Comparison of ENCODE assay signal across 11 mouse cellular contexts in the genomic region with DNA sequence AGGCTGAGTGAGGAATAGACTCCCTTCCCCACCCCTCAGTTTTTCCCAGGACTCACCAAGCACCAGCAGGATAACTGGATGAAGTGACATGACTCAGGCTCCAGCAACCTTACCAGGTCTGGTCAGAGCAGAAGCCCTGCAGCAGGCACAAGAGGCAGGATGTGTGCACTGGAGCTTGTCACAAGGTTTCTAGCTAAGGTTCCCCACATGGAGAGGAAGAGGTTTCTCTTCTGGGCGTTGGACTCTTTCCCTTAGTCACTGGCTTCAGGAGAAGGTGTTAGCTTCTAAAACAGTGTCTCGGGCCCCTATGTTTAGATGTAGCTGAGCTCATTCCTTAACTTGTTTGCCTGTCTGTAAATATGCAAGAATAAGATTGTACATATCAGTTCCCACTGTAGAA. TPM values are rescaled to one million over a fixed set of nuclear protein-coding genes. Genes with fewer than 3 reads are reported as not detected.
A peak's percentile ranks its signal among the peaks of the same experiment; 100 is the strongest.
DNase-seq lines count a peak whose midpoint lies in the region; ATAC-seq and TF ChIP-seq lines count a peak whose summit lies in the region.
"Had no signal": no experiment of that assay in that cellular context is flagged by ENCODE, and none has a peak within 500 bp of the region (broad histone marks: within the 10 kb centered on the region; RNA-seq: fewer than 3 reads in every experiment).

TSS of gene Lair1 (minus strand) at position 192 of the 400 bp plus-strand sequence.

- ATAC-seq in frontal cortex, adult (ENCODE audit: low TSS enrichment), result peak; percentile 67; the same call in 1 of the 2 replicates
- ATAC-seq in neutrophil, adult 5-6 weeks (ENCODE audit: extremely low read depth, insufficient number of reproducible peaks, low FRiP score, poor library complexity, severe bottlenecking), result peak; percentile 64
- ATAC-seq in intestine, embryonic 15.5 days, result no peak
- ATAC-seq in midbrain, embryonic 15.5 days (replicated peaks), result no peak

- DNase-seq in frontal cortex, postnatal 14 days (ENCODE audit: low spot score in 2 of 2), result no peak
- peak; percentile 41 for DNase-seq in CH12.LX (ENCODE audit: extremely low read depth)
- DNase-seq in induced T-regulatory cell, adult 2 months (ENCODE audit: low read depth), result peak; percentile 66
- DNase-seq in yolk sac, embryonic 10.5 days (ENCODE audit: low spot score), result no peak
- DNase-seq: cerebellum, adult 11-12 months had no signal

- in situ Hi-C loops in CH12.LX (cut with MboI; ENCODE audit: low pct_ligation_motif_present, low pct_unique_long_range_greater_than_20kb, low sequenced_read_pairs), result no loop called here

- no peak within 1 kb of the TSS; the same call in 1 of the 2 replicates for H3K4me2 ChIP-seq in CH12.LX (ENCODE audit: insufficient read depth, low read depth, poor library complexity, severe bottlenecking)
- no peak within 1 kb of the TSS for H3K4me2 ChIP-seq in intestine, embryonic 15.5 days (replicated peaks)
- no peak within 1 kb of the TSS for H3K4me2 ChIP-seq in midbrain, embryonic 15.5 days
- H3K4me2 ChIP-seq: kidney, embryonic 15.5 days; neural tube, embryonic 12.5 days had no signal

- H3K36me3 ChIP-seq in CH12.LX (replicated peaks in 1 of 2; ENCODE audit: control insufficient read depth in 1 of 2, insufficient read depth in 1 of 2, low read length in 1 of 2), result no peaks in the 10 kb centered on the region
- H3K36me3 ChIP-seq in intestine, embryonic 15.5 days, result no peaks in the 10 kb centered on the region
- no peaks in the 10 kb centered on the region for H3K36me3 ChIP-seq in midbrain, embryonic 15.5 days (replicated peaks)
- H3K36me3 ChIP-seq: kidney, embryonic 15.5 days; neural tube, embryonic 12.5 days had no signal

- TF ChIP-seq EP300 in CH12.LX (IDR thresholded peaks at IDR 0.05; ENCODE audit: low read length), result no peak

- TF ChIP-seq RAD21 in CH12.LX (IDR thresholded peaks at IDR 0.05; ENCODE audit: low read depth, low read length), result no peak

- no peak for TF ChIP-seq POLR2A in CH12.LX (IDR thresholded peaks at IDR 0.05; ENCODE audit: low read depth, low read length)

- H3K9me3 ChIP-seq in CH12.LX (replicated peaks; ENCODE audit: low read length), result no peaks in the 10 kb centered on the region
- no peaks in the 10 kb centered on the region for H3K9me3 ChIP-seq in intestine, embryonic 15.5 days
- no peaks in the 10 kb centered on the region for H3K9me3 ChIP-seq in midbrain, embryonic 15.5 days
- H3K9me3 ChIP-seq: kidney, embryonic 15.5 days; neural tube, embryonic 12.5 days had no signal

- no peaks in the 10 kb centered on the region for H3K27me3 ChIP-seq in CH12.LX (replicated peaks)
- no peaks in the 10 kb centered on the region for H3K27me3 ChIP-seq in intestine, embryonic 15.5 days (replicated peaks)
- H3K27me3 ChIP-seq in midbrain, embryonic 15.5 days (replicated peaks), result no peaks in the 10 kb centered on the region
- H3K27me3 ChIP-seq: kidney, embryonic 15.5 days; neural tube, embryonic 12.5 days had no signal

- WGBS in intestine, embryonic 15.5 days, result 62% methylated on average over 2 of the region's 2 CpGs
- 75% methylated on average over 2 of the region's 2 CpGs for WGBS in midbrain, embryonic 15.5 days

- H3K27ac ChIP-seq in CH12.LX (ENCODE audit: insufficient read depth, low read depth), result no peak within 1 kb of the TSS
- no peak within 1 kb of the TSS for H3K27ac ChIP-seq in intestine, embryonic 15.5 days
- H3K27ac ChIP-seq in midbrain, embryonic 15.5 days, result no peak within 1 kb of the TSS
- H3K27ac ChIP-seq: kidney, embryonic 15.5 days; neural tube, embryonic 12.5 days had no signal

- dilution Hi-C loops in CH12.LX (cut with MboI; ENCODE audit: extremely low pct_ligation_motif_present, extremely low pct_unique_long_range_greater_than_20kb, low sequenced_read_pairs), result no loop called here

- no peaks in the 10 kb centered on the region for H3K79me2 ChIP-seq in CH12.LX (replicated peaks; ENCODE audit: control insufficient read depth, extremely low read depth, insufficient read depth, poor library complexity, severe bottlenecking)

- peaks cover 6 to 21% of the 10 kb centered on the region in 2 experiments; a peak in 3 of 4 replicates for H3K4me1 ChIP-seq in CH12.LX (ENCODE audit: control insufficient read depth in 1 of 2, insufficient read depth in 2 of 2)
- H3K4me1 ChIP-seq in intestine, embryonic 15.5 days (replicated peaks), result no peaks in the 10 kb centered on the region
- no peaks in the 10 kb centered on the region for H3K4me1 ChIP-seq in midbrain, embryonic 15.5 days
- H3K4me1 ChIP-seq: kidney, embryonic 15.5 days; neural tube, embryonic 12.5 days had no signal

- no peak within 1 kb of the TSS for H3K9ac ChIP-seq in CH12.LX (ENCODE audit: insufficient read depth, low read depth)
- H3K9ac ChIP-seq in intestine, embryonic 15.5 days, result no peak within 1 kb of the TSS
- H3K9ac ChIP-seq in midbrain, embryonic 15.5 days, result no peak within 1 kb of the TSS
- H3K9ac ChIP-seq: kidney, embryonic 15.5 days; neural tube, embryonic 12.5 days had no signal

- H3K4me3 ChIP-seq in CH12.LX (replicated peaks in 1 of 3; ENCODE audit: low read depth in 2 of 3, low read length in 2 of 3, poor library complexity in 1 of 3), result no peak within 1 kb of the TSS
- no peak within 1 kb of the TSS for H3K4me3 ChIP-seq in intestine, embryonic 15.5 days (replicated peaks)
- no peak within 1 kb of the TSS for H3K4me3 ChIP-seq in midbrain, embryonic 15.5 days
- H3K4me3 ChIP-seq: kidney, embryonic 15.5 days; neural tube, embryonic 12.5 days had no signal

- TF ChIP-seq CTCF in CH12.LX (conservative IDR thresholded peaks at IDR 0.05 in 1 of 2, IDR thresholded peaks at IDR 0.05 in 1 of 2; ENCODE audit: low read depth in 2 of 2, low read length in 2 of 2), result no peak

TF ChIP-seq in CH12.LX, 34 proteins besides CTCF, POLR2A, EP300 and RAD21:
- no peak for TF ChIP-seq MAX (IDR thresholded peaks at IDR 0.05; ENCODE audit: low read length)
- TF ChIP-seq CHD2 (IDR thresholded peaks at IDR 0.05; ENCODE audit: low read length), result no peak
- TF ChIP-seq ZNF384 (IDR thresholded peaks at IDR 0.05; ENCODE audit: low read depth, low read length), result no peak
- TF ChIP-seq IRF4 (IDR thresholded peaks at IDR 0.05; ENCODE audit: low read depth, low read length), result no peak
- TF ChIP-seq USF2 (conservative IDR thresholded peaks at IDR 0.05; ENCODE audit: low read depth, low read length), result no peak
- no peak for TF ChIP-seq TBP (conservative IDR thresholded peaks at IDR 0.05; ENCODE audit: low read depth, low read length)
- no peak for TF ChIP-seq CHD1 (IDR thresholded peaks at IDR 0.05; ENCODE audit: low read depth, low read length)
- TF ChIP-seq JUN (IDR thresholded peaks at IDR 0.05; ENCODE audit: insufficient read depth, low read depth, low read length), result no peak

RNA-seq across cellular contexts. Expression of gene Lair1, which starts in this region (rescaled TPM):
- total RNA-seq in CH12.LX (2012; rRNA removed), result 0.21 and 0.38 TPM in 2 replicates
- 4.6 TPM in 2 replicates for total RNA-seq in CH12.LX (2014; rRNA removed)
- polyA plus RNA-seq in CH12.LX (2012; ENCODE audit: insufficient read length, low read depth), result 3.1 and 4.0 TPM in 2 replicates
- 22.3 and 23.0 TPM in 2 replicates for total RNA-seq in neutrophil, adult 5-6 weeks (2017)
- polyA plus RNA-seq in intestine, embryonic 15.5 days (2015; fragmentation: Nextera tagmentation; extraction: Ambion mirVana), result 2.7 and 2.9 TPM in 2 replicates
- polyA plus RNA-seq in midbrain, embryonic 15.5 days (2015; fragmentation: Nextera tagmentation; extraction: Ambion mirVana), result 1.7 and 1.9 TPM in 2 replicates

Comparison
In these comparisons a context has a peak if more than half of its experiments do, and no peak if none do; other contexts are left out.
1. ATAC-seq: peak in frontal cortex, adult (single experiment) and neutrophil, adult 5-6 weeks (single experiment); none in intestine, embryonic 15.5 days (single experiment) and midbrain, embryonic 15.5 days (single experiment).
2. DNase-seq: peak in CH12.LX (single experiment) and induced T-regulatory cell, adult 2 months (single experiment); none in frontal cortex, postnatal 14 days (0 of 2) and yolk sac, embryonic 10.5 days (single experiment).